Mouse (Mus musculus) kidney, postnatal 10 days (tissue): ENCODE results near the gene Fam122a.
A peak's percentile ranks its signal among the peaks of the same experiment; 100 is the strongest.

Experiments used
- DNase-seq: peaks from one replicate; pipeline ENCODE4 v3.0.0; 2021; ENCODE audit warnings: mixed read lengths

Gene Fam122a

GRCm38 (mm10) chr19:24476929-24477882, at the start of gene Fam122a:
Gene Fam122a, minus strand, starts transcription at chr19:24477356.
- peak; percentile 95 for DNase-seq

GRCm38 (mm10) chr19:24523476-24524313, 46.5 kb upstream of the Fam122a start:
- DNase-seq, result no peak

DNA sequence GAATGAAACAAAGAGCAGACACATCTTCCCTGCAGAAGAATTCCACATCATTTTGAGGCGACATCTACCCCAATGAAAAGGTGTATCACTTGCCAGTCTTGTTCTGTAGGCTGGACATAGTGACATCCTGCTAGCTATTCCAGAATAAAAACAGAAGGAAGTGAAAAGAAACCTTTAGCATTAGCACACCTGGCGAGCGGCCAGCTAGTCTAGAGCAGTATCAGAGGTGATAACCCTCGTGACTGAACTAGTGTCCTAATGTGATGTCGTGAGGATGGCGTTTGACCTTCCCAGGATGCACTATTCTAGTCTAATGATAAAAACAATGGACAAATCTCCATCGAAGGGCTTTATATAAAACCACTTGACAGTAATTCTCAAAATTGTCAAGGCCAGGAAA, 44.8 kb upstream of the Fam122a start:
- no peak for DNase-seq

- no peak for DNase-seq
Observed at GRCm38 (mm10) chr19:24521146-24521545, 44.0 kb upstream of the Fam122a start.

DNA sequence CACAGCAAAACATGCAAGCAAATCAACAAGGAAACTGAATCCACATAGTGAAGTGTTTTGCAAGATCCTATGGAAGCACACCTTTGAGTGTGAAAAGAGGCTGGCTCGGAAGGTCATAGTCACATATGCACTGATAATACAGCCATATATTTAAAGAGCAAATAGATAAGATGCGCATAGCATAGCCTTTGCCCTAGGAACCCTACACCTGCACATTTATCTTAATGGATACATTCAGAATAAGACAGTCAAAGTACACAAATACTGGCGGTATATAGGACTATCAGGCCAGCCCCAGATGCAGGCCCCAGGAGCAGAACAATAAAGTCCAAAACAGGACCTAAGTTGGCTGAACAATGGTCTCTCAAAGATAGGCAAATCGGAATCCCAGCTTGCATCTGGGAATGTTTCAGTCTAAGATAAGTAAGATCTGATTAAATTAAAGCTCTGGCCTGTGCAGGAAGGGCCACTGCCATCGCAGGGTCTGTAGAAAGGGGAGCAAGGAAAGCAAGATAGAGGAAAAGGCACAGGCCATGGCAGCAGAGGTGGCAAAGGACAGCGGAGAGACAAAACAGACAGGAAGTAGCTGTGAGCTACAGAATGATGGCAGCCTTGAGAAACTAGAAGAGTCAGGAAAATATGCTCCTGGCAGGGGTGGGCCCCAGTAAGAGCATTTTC, 42.7 kb upstream of the Fam122a start:
- DNase-seq, result no peak

GRCm38 (mm10) chr19:24518384-24518783, 41.2 kb upstream of the Fam122a start:
- no peak for DNase-seq

DNA sequence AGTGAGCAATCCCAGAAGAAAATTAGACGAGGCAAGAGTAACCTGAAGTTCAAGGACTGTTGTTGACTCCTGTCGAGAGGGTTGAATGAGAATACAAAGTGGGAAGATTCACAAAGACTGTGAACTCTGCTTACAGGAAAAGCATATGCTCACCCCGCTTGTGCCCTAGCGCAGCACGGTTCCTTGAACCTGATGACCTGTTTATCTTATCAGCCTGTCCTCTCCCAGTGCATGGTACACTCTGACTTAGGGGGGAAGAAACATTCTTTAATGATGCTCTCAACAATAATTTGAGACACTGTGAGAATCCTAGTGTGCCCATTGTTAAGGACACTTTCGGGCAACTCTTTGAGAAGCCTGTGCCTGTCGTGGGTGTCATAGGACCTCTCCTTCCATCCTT, 39.9 kb upstream of the Fam122a start:
- no peak for DNase-seq

DNA sequence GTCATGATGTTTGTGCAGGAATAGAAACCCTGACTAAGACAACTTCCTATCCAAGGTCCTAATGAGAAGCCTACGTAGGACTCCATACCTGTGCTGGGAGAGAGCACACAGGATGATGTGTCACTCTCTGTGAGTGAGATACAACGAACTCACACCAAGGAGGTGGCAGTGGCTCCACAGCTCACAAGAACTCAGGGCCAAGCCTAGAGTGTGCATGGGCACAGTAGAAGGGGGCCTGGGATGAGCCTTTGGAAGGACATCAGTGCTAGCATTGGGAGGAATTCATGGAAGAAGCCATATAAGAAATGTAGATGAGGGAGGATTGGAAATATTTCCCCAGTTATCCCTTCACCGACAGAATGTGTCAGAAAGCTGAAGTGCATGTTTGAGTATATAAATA, 38.8 kb upstream of the Fam122a start:
- no peak for DNase-seq

DNA sequence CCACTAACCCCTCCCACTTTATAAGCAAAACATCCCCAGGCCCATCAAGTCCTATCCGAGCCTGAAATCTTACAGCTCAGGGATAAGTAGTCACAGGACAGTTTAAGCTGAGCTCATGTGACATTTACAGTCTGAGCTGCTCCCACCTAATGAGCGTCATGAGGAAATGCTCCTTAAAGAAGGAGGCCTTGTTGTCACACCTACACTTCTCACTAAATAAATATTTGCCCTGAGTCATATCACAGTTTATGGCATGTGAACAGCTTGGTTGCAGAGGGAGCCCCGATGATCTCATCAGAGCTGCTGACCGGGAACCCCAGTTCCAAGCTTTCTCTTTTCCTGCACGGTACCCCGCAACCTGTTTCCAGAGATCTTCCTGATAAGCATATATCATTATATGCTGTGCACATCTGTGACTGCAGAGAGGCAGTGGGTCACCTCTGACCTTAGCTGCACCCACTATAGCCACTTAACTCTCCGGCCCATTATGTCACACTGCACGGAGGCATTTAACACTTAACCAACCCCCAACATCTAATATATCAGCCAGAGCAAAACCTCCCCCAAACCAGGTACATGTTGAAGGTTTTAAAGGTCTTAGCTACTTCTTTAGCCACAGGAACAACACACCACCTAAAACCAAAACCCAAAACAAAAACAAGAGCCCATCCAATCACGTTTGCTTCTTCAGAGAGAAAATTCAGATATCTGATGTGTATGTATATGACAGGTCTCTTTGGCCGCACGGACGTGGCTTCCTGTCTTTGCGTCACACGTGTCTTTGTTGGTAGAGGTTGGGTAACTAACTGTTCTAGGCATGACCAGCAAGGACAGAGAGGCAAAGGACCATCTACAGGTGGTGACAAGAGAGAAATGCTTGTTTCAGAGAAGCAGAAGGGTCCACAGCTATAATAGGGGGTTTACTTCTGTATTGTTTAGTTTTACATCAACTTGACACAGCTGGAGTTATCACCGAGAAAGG, 37.8 kb upstream of the Fam122a start:
- DNase-seq, result no peak

DNA sequence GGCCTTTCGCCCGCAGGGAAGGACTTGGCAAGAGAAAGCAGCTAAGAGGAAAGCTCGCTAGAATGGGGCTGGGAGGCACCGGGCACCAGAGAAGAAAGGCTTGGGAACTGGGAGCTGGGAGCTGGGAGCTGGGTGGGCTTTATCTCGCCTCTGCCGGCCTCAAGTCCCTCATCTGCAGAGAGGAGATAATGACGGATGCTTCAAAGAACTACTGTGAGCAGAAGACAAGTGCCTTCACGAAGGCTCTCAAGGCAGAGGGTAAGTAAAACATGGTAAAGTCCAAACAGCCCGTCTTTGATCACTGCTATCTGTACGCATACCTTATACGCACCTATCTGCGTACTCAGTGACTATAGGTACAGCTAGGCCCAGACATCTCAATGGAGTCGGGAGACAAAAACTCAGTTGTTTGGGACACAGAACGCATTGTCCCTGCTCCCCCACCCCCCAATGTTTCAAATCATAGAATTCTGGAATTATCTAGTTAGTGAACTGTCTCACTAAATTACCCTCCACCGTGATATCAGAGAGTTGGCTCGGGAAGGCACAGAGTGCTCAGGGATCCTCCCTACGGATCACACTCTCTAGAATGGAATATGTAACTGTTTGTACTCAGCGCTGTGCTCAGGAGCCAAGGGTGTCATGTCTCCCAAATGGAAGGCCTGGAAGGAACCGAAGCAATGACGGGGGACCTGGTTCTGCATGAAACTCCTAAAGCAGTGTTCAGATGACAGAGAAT, 36.1 kb upstream of the Fam122a start:
- no peak for DNase-seq

DNA sequence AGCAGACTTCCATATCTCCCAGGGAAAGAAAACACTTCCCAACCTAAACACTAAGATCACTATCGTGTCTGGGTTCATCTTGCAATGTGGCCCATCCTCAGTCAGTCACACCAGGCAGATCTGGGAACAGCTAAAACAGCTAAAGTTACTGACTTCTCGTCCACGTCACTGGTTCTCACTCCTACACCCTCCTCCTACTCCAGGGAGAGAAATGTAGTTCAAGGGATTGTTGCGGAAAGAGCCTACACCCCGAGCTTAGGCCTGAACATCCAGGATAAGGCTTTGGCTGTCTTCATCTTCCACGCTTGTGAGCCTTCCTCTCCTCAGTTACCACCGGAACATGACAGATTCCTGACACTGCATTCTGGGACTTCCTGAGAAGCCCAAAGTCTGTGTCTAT, 34.8 kb upstream of the Fam122a start:
- DNase-seq, result no peak

GRCm38 (mm10) chr19:24509391-24509790, 32.2 kb upstream of the Fam122a start:
- DNase-seq, result no peak

GRCm38 (mm10) chr19:24508087-24508767, 31.1 kb upstream of the Fam122a start:
- DNase-seq, result no peak

DNA sequence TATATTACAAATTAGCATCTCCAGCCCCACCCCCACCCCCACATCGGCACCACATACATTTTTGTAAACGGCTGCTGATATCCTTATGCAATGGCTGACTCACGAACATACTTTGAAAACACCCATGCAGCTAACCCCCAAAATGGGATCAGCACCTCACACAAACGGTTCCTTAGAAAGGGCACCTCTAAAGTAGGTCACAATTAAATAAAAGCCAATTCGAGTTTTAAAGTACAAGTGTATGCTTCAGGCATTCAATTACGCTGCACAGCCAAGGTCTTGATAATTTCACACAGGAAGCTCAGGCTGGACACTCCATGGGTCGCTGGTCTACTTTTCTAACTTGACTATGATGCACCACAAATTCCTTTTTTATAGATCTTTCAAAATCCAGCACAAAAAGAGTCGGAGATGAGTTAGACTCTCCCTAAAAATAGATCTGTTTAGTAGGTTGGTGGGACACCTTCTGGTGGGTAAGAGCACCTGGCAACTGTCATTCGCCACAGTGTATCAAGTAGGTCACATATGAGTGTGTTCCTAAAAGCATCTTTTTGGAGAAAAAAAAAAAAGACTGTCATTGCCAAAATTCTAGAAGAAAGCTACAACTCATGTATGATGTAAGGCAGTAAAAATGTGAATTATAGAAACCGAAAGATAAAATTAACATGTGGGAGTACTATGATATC, 25.7 kb upstream of the Fam122a start:
- no peak for DNase-seq

DNA sequence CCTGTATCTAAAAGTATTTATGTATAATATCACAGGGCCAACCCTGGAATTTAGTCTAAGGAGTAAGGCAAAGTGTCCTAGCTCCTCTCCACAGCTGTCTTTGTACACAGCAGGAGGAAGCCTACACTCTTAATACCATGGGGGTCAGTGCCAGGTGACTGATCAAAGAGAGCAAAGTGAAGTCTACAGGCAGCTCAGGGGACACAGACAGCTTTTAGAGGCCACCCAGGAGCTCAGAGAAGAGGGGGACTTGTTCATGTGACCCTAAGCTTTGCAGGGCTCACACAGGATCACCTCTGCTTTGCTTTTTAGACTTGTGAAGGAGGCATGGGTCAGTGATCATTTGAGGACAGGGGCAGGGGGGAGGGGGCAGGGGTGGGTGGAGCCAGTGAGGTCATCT, 24.4 kb upstream of the Fam122a start:
- DNase-seq, result no peak

DNA sequence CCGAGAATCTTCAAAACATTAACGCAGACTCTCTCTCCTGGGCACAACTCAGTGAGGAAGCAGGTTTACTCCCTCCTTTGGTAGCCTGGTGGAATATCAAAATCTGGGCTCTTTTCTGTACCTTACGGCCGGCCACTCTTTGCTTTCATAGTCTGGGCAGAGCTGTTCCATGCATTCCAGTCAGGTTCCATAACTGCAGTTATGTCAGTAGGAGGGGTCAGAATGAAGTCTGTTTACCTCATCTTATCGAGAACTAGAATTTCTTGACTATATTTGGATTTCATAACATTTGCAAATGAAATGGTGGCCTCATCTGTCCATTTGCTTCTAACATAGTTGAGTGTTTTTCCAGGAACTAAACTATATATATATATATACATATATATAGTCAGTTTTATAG, 23.3 kb upstream of the Fam122a start:
- no peak for DNase-seq

- DNase-seq, result peak; percentile 34
Observed at GRCm38 (mm10) chr19:24499291-24499690, 22.1 kb upstream of the Fam122a start.

GRCm38 (mm10) chr19:24493887-24494286, 16.7 kb upstream of the Fam122a start:
- no peak for DNase-seq

GRCm38 (mm10) chr19:24491824-24492223, 14.7 kb upstream of the Fam122a start:
- no peak for DNase-seq

GRCm38 (mm10) chr19:24490275-24490674, 13.1 kb upstream of the Fam122a start:
- DNase-seq, result no peak
